Mouse (Mus musculus): Measurements from ENCODE around the gene B9d2.

Gene B9d2

DNA sequence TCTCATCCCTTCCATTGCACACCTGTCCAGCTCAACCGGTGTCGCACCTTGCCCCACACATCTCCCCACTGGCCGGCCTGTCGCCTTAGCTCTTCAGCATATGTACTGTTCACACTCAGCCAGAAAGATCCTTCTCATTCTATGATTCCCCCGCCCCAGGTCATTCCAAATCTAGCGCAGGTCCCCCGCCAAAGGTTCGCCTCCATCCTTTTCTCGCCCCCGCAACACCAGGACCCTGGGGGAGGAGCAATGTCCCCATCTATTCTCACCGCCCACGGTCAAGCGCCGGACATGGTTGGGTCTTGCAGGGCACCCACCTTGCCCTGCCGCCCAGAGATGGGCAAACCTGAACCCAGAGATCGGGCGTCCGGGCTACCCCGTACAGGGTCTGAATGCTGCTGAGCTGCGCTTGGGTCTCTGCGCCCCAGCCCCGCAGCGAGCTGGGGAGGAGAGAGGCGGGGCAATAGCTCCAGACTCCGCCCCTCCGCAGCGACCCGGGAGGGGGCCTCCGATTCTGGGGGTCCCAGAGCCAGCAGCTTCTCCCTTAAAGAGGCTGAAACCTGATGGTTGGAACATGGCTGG, 5.8 kb upstream of the B9d2 start, which contains the start of gene Tmem91:
Gene Tmem91 (minus strand): TSS at position 448 of the 582 bp plus-strand sequence.
- no peak for DNase-seq (ENCODE audit: low read depth, low spot score)

DNA sequence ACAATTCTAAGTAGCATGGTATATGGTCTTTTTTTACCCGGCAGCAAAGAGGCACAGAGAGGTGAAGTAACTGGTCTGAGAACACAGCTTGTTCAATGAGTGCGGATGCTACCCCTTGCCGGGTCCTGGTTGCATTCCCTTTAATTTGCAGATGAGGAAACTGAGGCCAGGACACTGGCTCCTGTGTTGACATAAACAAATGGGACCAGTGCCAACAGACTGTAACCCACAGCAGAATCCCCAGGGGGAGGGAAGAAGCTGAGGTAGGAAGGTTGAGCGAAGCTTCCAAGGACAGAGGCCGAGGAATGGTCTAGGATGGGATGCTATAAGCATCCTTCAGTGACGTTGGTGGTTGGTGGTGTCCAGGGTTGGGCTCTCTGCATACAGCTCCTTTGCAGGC, 5.2 kb upstream of the B9d2 start:
- no peak for DNase-seq (ENCODE audit: low read depth, low spot score)

DNA sequence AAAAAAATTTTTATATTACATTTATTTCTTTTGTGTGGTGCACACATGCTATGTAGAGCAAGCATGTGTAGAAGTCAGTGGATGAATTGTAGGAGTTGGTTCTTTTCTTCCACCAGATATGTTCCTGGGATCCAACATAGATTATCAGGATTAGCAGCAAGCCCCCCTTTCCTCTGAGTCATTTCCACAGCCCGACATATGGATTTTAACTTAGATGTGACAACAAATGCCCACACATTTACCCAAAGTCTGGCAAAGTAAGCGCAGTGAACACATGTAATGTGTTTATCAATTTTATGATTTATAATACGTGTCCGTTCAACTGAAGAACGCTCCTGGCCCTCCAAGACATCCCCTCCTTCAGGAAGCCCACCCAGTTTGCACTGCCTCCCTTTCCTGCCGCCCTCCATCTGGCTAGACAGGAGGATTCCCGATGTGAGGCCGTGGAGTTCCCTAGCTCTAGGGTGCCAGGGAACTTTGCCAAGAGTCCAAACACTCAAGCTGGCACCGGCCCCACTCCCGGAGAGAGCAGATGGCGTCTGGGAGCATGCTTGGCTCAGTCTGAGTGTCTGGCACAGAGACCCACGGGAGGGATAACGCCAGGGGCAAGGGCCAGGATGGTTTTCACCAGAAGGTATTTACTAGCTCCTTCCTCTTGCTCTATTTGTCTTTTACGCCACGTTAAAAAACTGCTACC, 4.3 kb upstream of the B9d2 start:
- DNase-seq (ENCODE audit: low read depth, low spot score), result peak; percentile 89

DNA sequence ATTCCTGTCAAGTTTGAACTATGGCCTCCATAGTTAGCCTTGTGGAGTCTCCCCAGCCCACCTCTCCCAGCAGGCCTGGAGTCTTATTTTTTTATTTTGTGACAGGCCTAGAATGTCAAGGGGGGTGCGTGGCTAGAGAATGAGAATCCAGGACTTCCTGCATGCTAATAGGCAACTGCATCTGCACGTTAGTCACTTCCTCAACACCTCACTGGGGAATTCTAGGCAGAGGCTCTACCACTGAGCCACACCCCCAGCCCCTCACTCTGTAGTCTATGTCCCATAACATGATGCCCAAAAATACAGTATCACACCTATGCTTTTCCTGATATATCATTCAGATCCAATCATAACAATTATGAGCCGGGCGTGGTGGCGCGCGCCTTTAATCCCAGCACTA, 3.6 kb upstream of the B9d2 start:
- DNase-seq (ENCODE audit: low read depth, low spot score), result no peak

DNA sequence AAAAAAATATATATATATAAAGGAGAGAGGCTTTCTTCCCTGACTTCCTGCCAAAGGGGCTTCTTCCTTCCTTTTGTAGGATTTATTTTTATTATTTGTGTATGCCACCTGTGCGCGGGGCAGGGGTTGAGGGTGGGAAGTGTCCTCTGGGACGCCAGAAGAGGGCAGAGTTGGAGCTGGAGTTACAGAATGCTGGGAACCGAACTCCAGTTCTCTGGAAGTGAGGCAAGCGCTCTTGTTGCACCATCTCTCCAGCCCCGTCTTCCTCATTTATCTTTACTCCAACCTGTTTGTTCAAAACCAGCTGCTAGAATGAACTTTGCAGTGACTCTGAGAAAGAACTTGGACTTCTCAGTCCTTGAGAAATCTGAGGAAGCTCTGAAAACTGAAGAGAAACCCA, 609 bp upstream of the B9d2 start:
- DNase-seq (ENCODE audit: low read depth, low spot score), result no peak

DNA sequence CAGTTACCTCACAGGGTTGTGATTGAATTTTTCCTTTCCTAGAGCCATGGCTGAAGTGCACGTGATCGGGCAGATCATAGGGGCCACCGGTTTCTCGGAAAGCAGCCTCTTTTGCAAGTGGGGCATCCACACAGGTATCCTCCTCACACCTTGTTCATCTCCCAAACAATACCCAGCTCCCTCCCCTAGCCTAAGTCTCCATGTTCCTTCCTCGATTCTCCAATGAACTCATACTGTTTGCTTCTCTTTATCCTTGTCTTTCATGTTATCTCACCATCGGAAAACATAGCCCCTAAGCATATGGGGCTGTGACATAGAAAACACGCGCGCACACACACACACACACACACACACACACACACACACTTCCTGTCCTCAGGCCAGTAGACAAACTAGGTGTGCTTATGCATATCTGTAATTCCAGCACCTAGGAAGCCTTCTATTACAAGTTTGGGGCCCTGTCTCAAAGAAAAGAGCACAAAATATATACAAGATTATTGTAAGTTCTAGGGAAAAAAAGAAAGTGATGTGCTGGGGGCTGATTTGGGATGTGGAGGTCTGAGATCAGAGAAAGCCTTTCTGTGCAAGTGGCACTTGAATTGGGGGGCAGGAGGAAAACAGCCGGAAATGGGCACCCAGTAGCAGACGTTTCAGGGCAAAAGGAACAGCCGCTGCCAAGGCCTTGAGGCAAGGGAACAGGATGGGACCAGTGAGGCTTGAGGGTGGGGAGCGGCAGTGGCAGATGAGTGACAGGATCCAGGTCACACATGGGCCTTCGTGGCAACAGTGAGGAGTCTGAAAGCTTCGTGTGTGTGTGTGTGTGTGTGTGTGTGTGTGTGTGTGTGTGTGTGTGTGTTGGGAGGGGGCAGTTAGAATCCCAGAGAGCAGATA, 1.0 kb downstream of the B9d2 start:
- no peak for DNase-seq (ENCODE audit: low read depth, low spot score)

DNA sequence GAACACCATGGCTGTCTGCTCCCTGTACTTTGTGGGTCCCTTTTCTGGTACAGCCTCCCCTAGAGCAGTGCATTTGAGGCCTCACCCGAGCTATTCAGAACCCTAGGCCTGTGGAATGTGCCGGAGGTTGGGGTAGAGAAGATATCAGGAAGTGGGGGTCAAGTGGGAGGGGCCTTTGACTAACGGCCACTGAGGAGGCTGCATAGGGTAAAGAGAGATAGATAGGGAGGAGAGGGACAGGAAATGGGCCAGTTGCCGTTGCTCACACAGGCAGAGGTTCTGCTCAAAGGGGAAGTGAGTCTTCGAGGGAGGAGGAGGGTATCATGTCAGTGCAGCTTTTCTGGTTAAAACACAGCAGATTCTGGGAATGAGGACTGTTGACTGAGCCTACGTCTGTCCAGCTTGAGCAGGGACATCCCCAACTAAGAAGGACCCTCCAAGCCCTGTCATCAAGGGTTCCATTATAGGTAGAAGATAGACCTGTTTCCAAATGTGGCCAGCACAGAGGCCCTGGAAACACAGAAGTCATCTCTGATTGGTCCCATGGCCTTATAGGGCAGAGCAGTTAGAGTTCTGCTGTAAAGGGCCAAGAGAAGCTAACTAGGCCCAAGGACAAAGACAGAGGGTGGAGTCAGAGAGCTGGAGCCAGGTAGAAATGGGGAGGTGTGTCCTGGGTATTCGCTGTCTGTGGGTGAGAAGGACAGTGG, 3.0 kb downstream of the B9d2 start:
- no peak for DNase-seq (ENCODE audit: low read depth, low spot score)

DNA sequence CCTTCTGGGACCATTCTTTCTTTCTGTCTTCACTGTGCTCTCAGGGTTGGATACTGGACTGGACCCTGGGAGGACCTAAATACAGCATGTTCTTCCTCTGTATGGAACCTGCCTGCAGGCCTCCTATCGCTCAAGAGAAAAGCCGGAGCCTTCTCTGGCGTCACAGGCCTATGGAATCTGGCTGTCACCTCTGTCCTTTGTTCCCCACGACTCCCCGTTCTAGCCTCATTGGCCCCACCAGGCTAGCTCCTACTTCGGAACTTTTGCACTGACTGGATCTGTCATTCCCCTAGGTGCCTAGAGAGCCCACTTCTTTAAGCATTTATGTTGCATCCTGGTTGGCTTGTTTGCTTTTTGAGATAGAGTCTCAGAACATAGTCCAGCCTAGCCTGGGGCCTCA, 4.1 kb downstream of the B9d2 start:
- DNase-seq (ENCODE audit: low read depth, low spot score), result no peak

DNA sequence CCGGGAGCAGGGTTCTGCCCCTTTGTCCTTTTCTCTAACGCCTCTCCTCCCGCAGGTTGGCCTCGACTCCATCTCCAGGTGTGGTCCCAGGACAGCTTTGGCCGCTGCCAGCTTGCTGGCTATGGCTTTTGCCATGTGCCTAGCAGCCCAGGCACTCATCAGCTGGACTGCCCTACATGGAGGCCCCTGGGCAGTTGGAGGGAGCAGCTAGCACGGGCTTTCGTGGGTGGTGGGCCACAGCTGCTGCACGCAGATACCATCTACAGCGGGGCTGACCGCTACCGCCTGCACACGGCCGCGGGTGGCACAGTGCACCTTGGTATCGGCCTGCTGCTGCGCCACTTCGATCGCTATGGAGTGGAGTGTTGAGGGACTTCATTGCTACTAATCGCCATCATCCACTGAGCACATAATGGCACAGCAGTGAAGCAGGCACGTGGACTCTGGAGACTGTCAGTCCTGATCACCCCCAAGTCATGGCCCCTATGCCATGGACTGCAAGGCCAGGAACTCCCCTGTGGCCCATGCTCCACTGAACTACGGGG, 5.4 kb downstream of the B9d2 start:
- DNase-seq (ENCODE audit: low read depth, low spot score), result no peak

DNA sequence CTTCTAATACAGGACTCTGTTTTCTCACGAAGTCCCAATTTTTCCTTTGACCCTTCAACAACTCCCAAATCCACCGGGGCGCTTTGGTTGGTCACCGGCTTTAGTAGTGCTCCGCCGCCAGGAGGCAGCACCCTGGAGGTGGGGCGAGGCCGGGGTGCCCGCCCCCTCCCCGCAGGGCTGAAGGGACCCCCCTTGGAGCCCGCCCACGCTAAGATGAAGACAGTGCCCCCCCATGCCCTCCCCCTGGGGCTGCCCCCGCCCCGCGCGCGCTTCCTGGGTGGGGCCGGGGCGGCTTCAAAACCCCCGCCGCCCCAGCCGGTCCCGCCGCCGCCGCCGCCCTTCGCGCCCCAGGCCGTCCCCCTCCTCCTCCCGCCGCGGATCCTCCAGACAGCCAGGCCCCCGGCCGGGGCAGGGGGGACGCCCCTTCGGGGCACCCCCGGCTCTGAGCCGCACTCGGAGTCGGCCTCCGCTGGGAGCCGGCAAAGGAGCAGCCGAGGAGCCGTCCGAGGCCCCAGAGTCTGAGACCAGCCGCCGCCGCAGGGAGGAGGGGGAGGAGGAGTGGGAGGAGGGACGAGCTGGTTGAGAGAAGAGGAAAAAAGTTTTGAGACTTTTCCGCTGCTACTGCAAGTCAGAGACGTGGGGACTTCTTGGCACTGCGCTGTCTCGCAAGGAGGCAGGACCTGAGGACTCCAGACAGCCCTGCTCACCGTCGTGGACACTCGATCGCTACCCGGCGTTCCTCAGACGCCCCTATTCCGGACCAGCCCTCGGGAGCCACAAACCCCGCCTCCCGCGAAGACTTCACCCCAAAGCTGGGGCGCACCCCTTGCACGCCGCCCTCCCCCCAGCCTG, 6.3 kb downstream of the B9d2 start, which contains the start of gene Tgfb1:
Gene Tgfb1 (plus strand): TSS at position 323 of the 852 bp plus-strand sequence.
- no peak for DNase-seq (ENCODE audit: low read depth, low spot score)

DNA sequence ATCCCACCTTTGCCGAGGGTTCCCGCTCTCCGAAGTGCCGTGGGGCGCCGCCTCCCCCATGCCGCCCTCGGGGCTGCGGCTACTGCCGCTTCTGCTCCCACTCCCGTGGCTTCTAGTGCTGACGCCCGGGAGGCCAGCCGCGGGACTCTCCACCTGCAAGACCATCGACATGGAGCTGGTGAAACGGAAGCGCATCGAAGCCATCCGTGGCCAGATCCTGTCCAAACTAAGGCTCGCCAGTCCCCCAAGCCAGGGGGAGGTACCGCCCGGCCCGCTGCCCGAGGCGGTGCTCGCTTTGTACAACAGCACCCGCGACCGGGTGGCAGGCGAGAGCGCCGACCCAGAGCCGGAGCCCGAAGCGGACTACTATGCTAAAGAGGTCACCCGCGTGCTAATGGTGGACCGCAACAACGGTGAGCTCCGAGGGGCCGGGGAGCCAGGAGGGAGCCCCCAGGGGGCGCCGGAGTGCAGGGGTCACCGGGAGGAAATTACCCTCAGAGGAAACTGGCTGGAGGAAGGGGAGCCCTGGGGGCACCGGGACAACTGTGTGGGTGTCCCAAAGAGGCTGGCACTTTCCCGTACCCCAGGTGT, 7.3 kb downstream of the B9d2 start:
- DNase-seq (ENCODE audit: low read depth, low spot score), result no peak

DNA sequence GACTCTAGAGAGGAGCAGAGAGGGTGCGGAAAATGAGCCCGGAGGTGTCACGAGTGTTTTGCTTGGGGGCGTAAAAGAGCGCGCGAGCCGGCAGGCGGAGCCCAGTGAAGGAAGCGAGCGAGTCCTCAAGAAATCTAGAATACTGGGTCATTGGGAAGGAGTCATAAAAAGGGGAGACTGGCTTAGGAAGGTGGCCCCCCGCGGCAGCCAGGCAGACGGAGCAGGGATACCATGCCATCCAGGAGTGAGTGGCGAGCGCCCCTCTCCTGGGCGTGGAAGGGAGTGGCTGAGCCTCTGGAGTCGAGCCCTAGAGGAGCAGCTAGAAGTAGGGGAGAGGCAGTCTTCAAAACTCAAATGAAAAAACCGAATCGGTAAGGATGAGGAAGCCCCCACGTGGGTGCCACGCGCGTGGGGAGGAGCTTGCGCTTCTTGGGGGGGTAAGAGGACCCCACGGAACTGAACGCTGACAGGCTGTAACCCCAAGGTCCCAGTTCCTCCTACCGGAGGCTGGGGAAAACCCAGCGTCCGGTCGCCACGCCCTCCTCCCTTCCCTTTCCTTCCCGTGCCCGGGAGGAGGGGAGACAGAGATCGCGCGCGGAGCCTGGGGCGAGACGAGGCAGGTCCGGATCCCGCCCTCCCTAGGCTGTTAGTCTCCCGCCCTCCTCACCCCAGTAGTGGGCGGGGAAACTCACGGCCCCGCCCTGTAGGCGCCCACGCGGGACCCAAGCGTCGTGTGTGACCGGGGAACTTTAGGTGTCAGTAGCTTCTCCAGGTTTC, 8.4 kb downstream of the B9d2 start:
- no peak for DNase-seq (ENCODE audit: low read depth, low spot score)

DNA sequence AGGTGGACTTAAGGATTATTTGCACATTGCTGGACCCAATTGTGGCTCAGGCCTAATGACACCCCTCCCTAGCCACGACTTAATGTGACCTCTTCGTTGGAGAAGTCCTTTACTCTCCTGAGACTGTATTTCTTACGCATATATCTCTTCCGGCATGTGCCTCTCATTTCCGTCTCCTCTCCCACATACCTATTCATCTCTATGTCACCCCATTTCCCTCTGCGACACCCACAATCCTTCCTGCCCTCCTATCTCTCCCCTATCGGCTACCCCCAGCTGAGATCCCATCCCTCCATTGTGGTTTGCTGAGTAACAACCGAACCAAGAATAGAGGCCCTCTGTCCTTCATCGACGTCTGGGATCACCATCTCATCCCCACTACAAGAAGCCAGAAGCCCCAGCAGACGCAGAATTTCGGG, 9.0 kb downstream of the B9d2 start:
- no peak for DNase-seq (ENCODE audit: low read depth, low spot score)

DNA sequence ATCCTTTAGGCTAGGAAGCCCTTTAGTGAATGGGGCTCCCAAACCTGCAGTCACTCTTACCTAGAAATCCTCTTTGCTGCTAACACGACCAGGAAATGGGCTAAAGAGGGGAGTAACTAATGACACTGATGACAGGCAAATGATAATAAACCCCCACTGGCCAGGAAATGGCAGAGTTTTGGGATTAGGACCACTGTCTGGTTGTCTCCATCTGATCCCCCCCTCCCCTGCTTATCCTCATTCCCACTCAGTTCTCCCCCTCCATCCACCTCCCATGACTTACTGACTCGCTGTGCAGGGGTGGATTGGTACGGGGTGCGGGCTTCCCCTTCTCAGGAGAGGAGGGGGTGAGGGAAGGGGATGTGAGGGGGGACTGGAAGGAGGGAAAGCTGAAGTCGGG, 9.5 kb downstream of the B9d2 start:
- DNase-seq (ENCODE audit: low read depth, low spot score), result no peak

DNA sequence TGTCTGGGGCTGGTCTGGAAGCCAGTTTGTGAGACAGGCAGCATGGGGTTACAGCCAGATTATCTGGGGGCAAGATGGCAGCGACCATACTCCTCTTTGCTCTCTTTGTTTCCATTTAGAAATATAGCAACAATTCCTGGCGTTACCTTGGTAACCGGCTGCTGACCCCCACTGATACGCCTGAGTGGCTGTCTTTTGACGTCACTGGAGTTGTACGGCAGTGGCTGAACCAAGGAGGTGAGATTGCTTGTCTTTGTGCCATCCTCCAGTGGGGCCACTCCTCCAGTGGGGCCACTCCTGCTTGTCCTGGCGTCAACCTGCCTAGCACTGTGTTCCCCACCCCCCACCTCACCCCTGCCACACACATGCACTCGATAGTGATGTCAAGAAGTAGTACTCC, 13.5 kb downstream of the B9d2 start:
- no peak for DNase-seq (ENCODE audit: low read depth, low spot score)

DNA sequence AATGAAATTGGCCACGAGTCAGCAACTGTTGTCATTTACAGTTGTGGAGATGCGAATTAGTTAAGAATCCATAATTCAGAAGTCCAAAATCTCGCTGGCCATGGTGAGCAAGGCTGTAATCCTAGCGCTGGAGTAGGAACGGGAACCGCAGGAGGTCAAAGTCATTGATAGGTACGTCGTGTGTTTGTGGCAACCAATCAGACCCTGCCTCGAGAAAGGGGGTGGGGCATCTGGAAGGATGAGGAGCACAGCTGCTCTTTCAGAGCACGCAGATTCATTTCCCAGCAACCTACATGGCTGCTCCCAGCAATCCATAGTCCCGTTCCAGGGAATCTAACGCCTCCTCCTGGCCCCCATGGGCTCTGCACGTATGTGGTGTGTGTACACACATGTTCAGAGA, 19.3 kb downstream of the B9d2 start:
- DNase-seq (ENCODE audit: low read depth, low spot score), result no peak

DNA sequence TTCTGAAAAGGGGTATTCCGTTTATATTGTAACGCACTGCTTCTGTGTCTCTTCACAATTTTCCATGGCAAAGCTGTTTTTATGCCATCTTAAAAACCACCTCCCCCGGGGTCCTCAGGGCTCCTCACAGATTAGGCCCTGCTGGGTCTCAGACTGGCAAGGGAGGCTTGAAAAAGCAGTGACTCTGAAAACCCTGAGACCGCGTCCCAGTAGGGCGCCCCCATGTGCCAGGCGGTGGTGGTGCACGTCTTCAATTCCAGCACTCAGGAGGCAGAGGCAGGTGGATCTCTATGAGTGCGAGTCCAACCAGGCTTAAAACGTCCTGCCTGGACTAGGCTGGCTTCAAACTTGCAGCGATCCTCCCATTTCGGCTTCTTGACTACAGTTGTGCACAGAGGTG, 20.2 kb downstream of the B9d2 start:
- DNase-seq (ENCODE audit: low read depth, low spot score), result no peak

DNA sequence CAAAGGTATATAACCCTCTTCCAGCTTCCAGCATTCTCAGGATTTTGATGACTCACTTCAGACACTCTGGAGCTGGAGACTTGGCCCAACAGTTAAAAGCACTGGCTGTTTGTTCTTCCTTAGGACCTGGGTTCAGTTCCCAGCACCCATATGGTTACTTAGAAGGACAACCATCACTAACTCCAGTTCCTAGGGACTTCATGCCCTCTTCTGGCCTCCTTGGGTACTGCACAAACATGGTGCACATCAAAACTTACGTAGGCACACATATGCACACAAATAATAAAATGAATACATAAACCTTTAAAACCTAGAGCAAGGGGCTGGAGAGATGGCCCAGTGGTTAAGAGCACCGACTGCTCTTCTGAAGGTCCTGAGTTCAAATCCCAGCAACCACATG, 21.8 kb downstream of the B9d2 start:
- no peak for DNase-seq (ENCODE audit: low read depth, low spot score)

DNA sequence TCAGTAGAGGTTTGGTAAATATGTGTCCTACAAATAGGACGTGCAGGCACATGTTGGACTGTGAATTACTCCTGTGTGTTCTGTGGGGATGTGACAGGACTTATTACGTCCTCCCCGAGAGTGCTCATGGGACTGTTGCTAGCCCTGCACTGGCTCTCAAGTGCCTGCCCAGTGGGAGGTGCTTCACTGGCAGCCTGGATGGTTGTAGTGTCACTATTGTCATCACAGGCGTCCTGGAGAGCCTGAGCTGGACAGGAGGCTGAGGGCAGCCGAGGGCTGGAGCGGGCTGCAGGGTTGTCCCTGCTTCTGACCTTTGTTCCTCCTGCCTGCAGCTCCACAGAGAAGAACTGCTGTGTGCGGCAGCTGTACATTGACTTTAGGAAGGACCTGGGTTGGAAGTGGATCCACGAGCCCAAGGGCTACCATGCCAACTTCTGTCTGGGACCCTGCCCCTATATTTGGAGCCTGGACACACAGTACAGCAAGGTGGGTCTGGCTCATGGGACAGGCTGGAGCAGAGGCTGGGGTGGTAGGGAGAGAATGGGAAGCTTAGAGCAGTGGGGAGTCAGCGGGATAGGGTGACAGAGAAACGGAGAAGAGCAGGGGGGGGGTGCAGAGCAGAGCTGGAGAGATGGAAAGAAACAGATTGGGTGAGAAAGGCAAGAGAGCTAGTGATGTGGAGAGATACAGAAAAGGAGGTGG, 23.4 kb downstream of the B9d2 start:
- DNase-seq (ENCODE audit: low read depth, low spot score), result no peak

Data from brain, embryonic 18.5 days (tissue).